25 mouse cellular contexts compared by ENCODE assay signal in genomic region chr4:154625710-154626109, GRCm38 (mm10). TPM values are rescaled to one million over a fixed set of nuclear protein-coding genes. Genes with fewer than 3 reads are reported as not detected.
DNase-seq lines count a peak whose midpoint lies in the region; ATAC-seq and TF ChIP-seq lines count a peak whose summit lies in the region.
"Had no signal": no experiment of that assay in that cellular context is flagged by ENCODE, and none has a peak within 500 bp of the region (broad histone marks: within the 10 kb centered on the region; RNA-seq: fewer than 3 reads in every experiment).

No protein-coding gene starts in this region.

- H3K27ac ChIP-seq in heart, postnatal 0 days (ENCODE audit: low read depth) = peak overlapping the region; percentile 38; the same call in 1 of the 2 replicates
- no peak overlapping the region for H3K27ac ChIP-seq in midbrain, embryonic 11.5 days (ENCODE audit: low read depth, low read length)
- H3K27ac ChIP-seq in midbrain, embryonic 10.5 days (replicated peaks) = no peak overlapping the region
- H3K27ac ChIP-seq in forebrain, embryonic 14.5 days (ENCODE audit: low read depth, low read length) = peak overlapping the region; percentile 39; the same call in 1 of the 2 replicates
- H3K27ac ChIP-seq in limb, embryonic 14.5 days (replicated peaks; ENCODE audit: low read depth, low read length) = no peak overlapping the region
- H3K27ac ChIP-seq: heart, adult 2 months; liver, embryonic 12.5 days; neural tube, embryonic 12.5 days had no signal

- ATAC-seq in heart, postnatal 0 days (ENCODE audit: insufficient read depth, low read depth) = no peak
- ATAC-seq in midbrain, embryonic 11.5 days (ENCODE audit: low FRiP score) = no peak
- no peak for ATAC-seq in forebrain, embryonic 14.5 days
- peak; percentile 44; the same call in 1 of the 2 replicates for ATAC-seq in limb, embryonic 14.5 days (ENCODE audit: low FRiP score, low read depth)
- ATAC-seq: hindbrain, embryonic 16.5 days; intestine, embryonic 16.5 days; liver, embryonic 12.5 days had no signal

- no peak overlapping the region for H3K9ac ChIP-seq in heart, postnatal 0 days (replicated peaks; ENCODE audit: low read depth, low read length)
- no peak overlapping the region for H3K9ac ChIP-seq in midbrain, embryonic 11.5 days (ENCODE audit: low read length)
- H3K9ac ChIP-seq in forebrain, embryonic 14.5 days (ENCODE audit: low read length) = no peak overlapping the region
- H3K9ac ChIP-seq in limb, embryonic 14.5 days (ENCODE audit: low read depth, low read length, severe bottlenecking) = no peak overlapping the region
- H3K9ac ChIP-seq: liver, embryonic 12.5 days; neural tube, embryonic 12.5 days had no signal

- no peak overlapping the region for H3K4me2 ChIP-seq in heart, postnatal 0 days (ENCODE audit: low read depth, low read length)
- H3K4me2 ChIP-seq in midbrain, embryonic 11.5 days = no peak overlapping the region
- no peak overlapping the region; the same call in 1 of the 2 replicates for H3K4me2 ChIP-seq in forebrain, embryonic 14.5 days (ENCODE audit: low read length)
- no peak overlapping the region for H3K4me2 ChIP-seq in limb, embryonic 14.5 days (replicated peaks; ENCODE audit: low read depth, low read length, severe bottlenecking)
- H3K4me2 ChIP-seq: liver, embryonic 12.5 days; neural tube, embryonic 12.5 days had no signal

- no peaks in the 10 kb centered on the region for H3K9me3 ChIP-seq in heart, postnatal 0 days (replicated peaks; ENCODE audit: control insufficient read depth, low read length)
- H3K9me3 ChIP-seq in midbrain, embryonic 11.5 days (ENCODE audit: control insufficient read depth, low read length) = no peaks in the 10 kb centered on the region
- H3K9me3 ChIP-seq in midbrain, embryonic 10.5 days (replicated peaks) = no peaks in the 10 kb centered on the region
- no peaks in the 10 kb centered on the region for H3K9me3 ChIP-seq in forebrain, embryonic 14.5 days (replicated peaks; ENCODE audit: control insufficient read depth, low read length)
- H3K9me3 ChIP-seq in limb, embryonic 14.5 days (ENCODE audit: control insufficient read depth, low read length) = no peaks in the 10 kb centered on the region
- H3K9me3 ChIP-seq: liver, embryonic 12.5 days; neural tube, embryonic 12.5 days had no signal

- H3K36me3 ChIP-seq in heart, postnatal 0 days (replicated peaks; ENCODE audit: control insufficient read depth, insufficient read depth, low read length) = no peaks in the 10 kb centered on the region
- no peaks in the 10 kb centered on the region for H3K36me3 ChIP-seq in midbrain, embryonic 11.5 days (ENCODE audit: control insufficient read depth, insufficient read depth, low read length)
- H3K36me3 ChIP-seq in midbrain, embryonic 10.5 days = no peaks in the 10 kb centered on the region
- no peaks in the 10 kb centered on the region for H3K36me3 ChIP-seq in forebrain, embryonic 14.5 days (ENCODE audit: control insufficient read depth, insufficient read depth, low read length)
- no peaks in the 10 kb centered on the region for H3K36me3 ChIP-seq in limb, embryonic 14.5 days (ENCODE audit: control insufficient read depth, insufficient read depth, low read length)
- H3K36me3 ChIP-seq: liver, embryonic 12.5 days; neural tube, embryonic 12.5 days had no signal

- TF ChIP-seq EP300 in heart, postnatal 0 days (IDR thresholded peaks at IDR 0.05; ENCODE audit: low read depth) = no peak

- peaks cover 47% of the 10 kb centered on the region for H3K4me1 ChIP-seq in heart, postnatal 0 days (ENCODE audit: control insufficient read depth, insufficient read depth)
- H3K4me1 ChIP-seq in midbrain, embryonic 11.5 days (ENCODE audit: control insufficient read depth, insufficient read depth, low read length) = peaks cover 9% of the 10 kb centered on the region
- H3K4me1 ChIP-seq in midbrain, embryonic 10.5 days = peaks cover 70% of the 10 kb centered on the region
- H3K4me1 ChIP-seq in forebrain, embryonic 14.5 days (ENCODE audit: control insufficient read depth, insufficient read depth, low read length) = peaks cover 27% of the 10 kb centered on the region
- peaks cover 43% of the 10 kb centered on the region for H3K4me1 ChIP-seq in limb, embryonic 14.5 days (ENCODE audit: control insufficient read depth, insufficient read depth, low read length)
- H3K4me1 ChIP-seq: liver, embryonic 12.5 days had no signal

- 56% methylated on average over 14 of the region's 14 CpGs for WGBS in heart, postnatal 0 days
- WGBS in midbrain, embryonic 11.5 days = 71% methylated on average over 14 of the region's 14 CpGs
- whole genome bisulfite sequencing in midbrain, embryonic 10.5 days = 77% methylated on average over 14 of the region's 14 CpGs
- 36% methylated on average over 14 of the region's 14 CpGs for WGBS in forebrain, embryonic 14.5 days
- 48% methylated on average over 14 of the region's 14 CpGs for WGBS in limb, embryonic 14.5 days

- no peak for TF ChIP-seq CTCF in heart, postnatal 0 days (IDR thresholded peaks at IDR 0.05; ENCODE audit: low read depth)

- H3K4me3 ChIP-seq in heart, postnatal 0 days (ENCODE audit: low read depth, low read length) = no peak overlapping the region
- no peak overlapping the region for H3K4me3 ChIP-seq in midbrain, embryonic 11.5 days (ENCODE audit: low read depth, low read length)
- H3K4me3 ChIP-seq in midbrain, embryonic 10.5 days = no peak overlapping the region
- no peak overlapping the region for H3K4me3 ChIP-seq in forebrain, embryonic 14.5 days (ENCODE audit: low read depth, low read length)
- H3K4me3 ChIP-seq in limb, embryonic 14.5 days (replicated peaks; ENCODE audit: low read length) = no peak overlapping the region
- H3K4me3 ChIP-seq: heart, adult 2 months; liver, embryonic 12.5 days; neural tube, embryonic 12.5 days had no signal

- DNase-seq in heart, postnatal 0 days (ENCODE audit: low spot score) = no peak
- DNase-seq in heart, adult 18-20 months = no peak
- peak; percentile 82 for DNase-seq in midbrain, embryonic 11.5 days (ENCODE audit: low spot score, missing footprints)
- DNase-seq in midbrain, embryonic 10.5 days (ENCODE audit: low spot score) = no peak
- DNase-seq in forebrain, embryonic 14.5 days (ENCODE audit: low spot score) = no peak
- no peak for DNase-seq in limb, embryonic 14.5 days (ENCODE audit: low spot score)
- no peak for DNase-seq in embryo, embryonic 11 days
- DNase-seq: cerebellum, adult 2 months; cerebellum, postnatal 36 days; gastrocnemius, postnatal 14 days; heart, adult 2 months; kidney, postnatal 10 days; lung, adult 2 months; right cerebral cortex, adult 18-20 months had no signal

- 0 out of 2 replicates have a peak, but pooled peaks cover under 1% of the 10 kb centered on the region for H3K27me3 ChIP-seq in heart, postnatal 0 days (ENCODE audit: control insufficient read depth, insufficient read depth, low read length)
- H3K27me3 ChIP-seq in midbrain, embryonic 11.5 days (ENCODE audit: control insufficient read depth, insufficient read depth, low read length) = peaks cover 25% of the 10 kb centered on the region
- peaks cover 100% of the 10 kb centered on the region for H3K27me3 ChIP-seq in midbrain, embryonic 10.5 days (ENCODE audit: low read depth, poor library complexity, severe bottlenecking)
- no peaks in the 10 kb centered on the region for H3K27me3 ChIP-seq in forebrain, embryonic 14.5 days (replicated peaks; ENCODE audit: control insufficient read depth, insufficient read depth, low read length)
- H3K27me3 ChIP-seq in limb, embryonic 14.5 days (ENCODE audit: control insufficient read depth, insufficient read depth, low read length) = no peaks in the 10 kb centered on the region

- no peak for TF ChIP-seq POLR2A in limb, embryonic 14.5 days (IDR thresholded peaks at IDR 0.05; ENCODE audit: borderline replicate concordance, extremely low read depth, insufficient read depth, insufficient read length)

RNA-seq across cellular contexts. Expression of gene Prdm16, which starts 11.0 kb away (rescaled TPM):
- total RNA-seq in heart, postnatal 0 days (2014; rRNA removed; ENCODE audit: low replicate concordance) = 9.3 and 9.8 TPM in 2 replicates
- polyA plus RNA-seq in heart, postnatal 0 days (2015; fragmentation: Nextera tagmentation; extraction: Ambion mirVana) = 10.7 and 14.7 TPM in 2 replicates
- 10 to 100 TPM; 10.2 to 10.4 TPM for total RNA-seq in heart, adult 18-20 months (2021)
- polyA plus RNA-seq in midbrain, embryonic 11.5 days (2014; fragmentation: Nextera tagmentation; extraction: Ambion mirVana) = 6.6 and 8.0 TPM in 2 replicates
- 12.5 and 14.1 TPM in 2 replicates for polyA plus RNA-seq in midbrain, embryonic 10.5 days (2016; fragmentation: Nextera tagmentation; extraction: Ambion mirVana)
- 20.6 and 25.0 TPM in 2 replicates for polyA plus RNA-seq in forebrain, embryonic 14.5 days (2014; fragmentation: Nextera tagmentation; extraction: Ambion mirVana)
- polyA plus RNA-seq in limb, embryonic 14.5 days (2012; rRNA removed) = 11.7 and 15.3 TPM in 2 replicates
- polyA plus RNA-seq in limb, embryonic 14.5 days (2014; fragmentation: Nextera tagmentation; extraction: Ambion mirVana) = 25.6 and 40.0 TPM in 2 replicates
- polyA plus RNA-seq: C2C12 had no signal

RNA-seq across cellular contexts. Expression of gene Actrt2, which starts 42.0 kb away (rescaled TPM):
- total RNA-seq in heart, postnatal 0 days (2014; rRNA removed; ENCODE audit: low replicate concordance) = not detected in 2 replicates
- not detected in 2 replicates for polyA plus RNA-seq in heart, postnatal 0 days (2015; fragmentation: Nextera tagmentation; extraction: Ambion mirVana)
- not detected for total RNA-seq in heart, adult 18-20 months (2021)
- not detected in 2 replicates for polyA plus RNA-seq in midbrain, embryonic 11.5 days (2014; fragmentation: Nextera tagmentation; extraction: Ambion mirVana)
- polyA plus RNA-seq in midbrain, embryonic 10.5 days (2016; fragmentation: Nextera tagmentation; extraction: Ambion mirVana) = not detected in 2 replicates
- polyA plus RNA-seq in forebrain, embryonic 14.5 days (2014; fragmentation: Nextera tagmentation; extraction: Ambion mirVana) = not detected in 2 replicates
- polyA plus RNA-seq in limb, embryonic 14.5 days (2012; rRNA removed) = not detected in 2 replicates
- not detected in 2 replicates for polyA plus RNA-seq in limb, embryonic 14.5 days (2014; fragmentation: Nextera tagmentation; extraction: Ambion mirVana)
- total RNA-seq: adrenal gland, adult 18-20 months; gastrocnemius, postnatal 14 days; heart, adult 2 months; heart, postnatal 25 days; layer of hippocampus, adult 18-20 months; left cerebral cortex, adult 18-20 months; left cerebral cortex, postnatal 36 days had no signal
- polyA plus RNA-seq: C2C12; cerebellum, adult 2 months; embryonic facial prominence, embryonic 11.5 days; hindbrain, embryonic 16.5 days; intestine, embryonic 16.5 days; liver, embryonic 12.5 days; lung, adult 2 months; neural tube, embryonic 12.5 days had no signal

Comparison
In these comparisons a context has a peak if more than half of its experiments do, and no peak if none do; other contexts are left out.
1. H3K27ac ChIP-seq: peak in heart, postnatal 0 days (single experiment) and forebrain, embryonic 14.5 days (single experiment); none in midbrain, embryonic 11.5 days (single experiment), midbrain, embryonic 10.5 days (single experiment) and limb, embryonic 14.5 days (single experiment).